7 mouse cellular contexts compared by ENCODE assay signal in genomic region chr7:126701070-126701469, GRCm38 (mm10). TPM values are rescaled to one million over a fixed set of nuclear protein-coding genes. Genes with fewer than 3 reads are reported as not detected.
DNase-seq lines count a peak whose midpoint lies in the region; ATAC-seq lines count a peak whose summit lies in the region.

No protein-coding gene starts in this region.

- H3K27me3 ChIP-seq in intestine, embryonic 16.5 days (replicated peaks; ENCODE audit: control insufficient read depth, insufficient read depth, low read length) = peaks cover 11% of the 10 kb centered on the region; the same call in 1 of the 2 replicates
- H3K27me3 ChIP-seq in midbrain, embryonic 11.5 days (ENCODE audit: control insufficient read depth, insufficient read depth, low read length) = peaks cover 11% of the 10 kb centered on the region

- H3K27ac ChIP-seq in intestine, embryonic 16.5 days (ENCODE audit: low read length) = no peak overlapping the region
- H3K27ac ChIP-seq in midbrain, embryonic 11.5 days (ENCODE audit: low read depth, low read length) = no peak overlapping the region

- peak; percentile 54 for ATAC-seq in intestine, embryonic 16.5 days
- ATAC-seq in midbrain, embryonic 11.5 days (ENCODE audit: low FRiP score) = peak; percentile 55

- peak overlapping the region; percentile 35 for H3K9ac ChIP-seq in intestine, embryonic 16.5 days (ENCODE audit: low read depth, low read length)
- peak overlapping the region; percentile 6; the same call in 1 of the 2 replicates for H3K9ac ChIP-seq in midbrain, embryonic 11.5 days (ENCODE audit: low read length)

- no peaks in the 10 kb centered on the region for H3K36me3 ChIP-seq in intestine, embryonic 16.5 days (ENCODE audit: control insufficient read depth, insufficient read depth, low read length)
- no peaks in the 10 kb centered on the region for H3K36me3 ChIP-seq in midbrain, embryonic 11.5 days (ENCODE audit: control insufficient read depth, insufficient read depth, low read length)

- no peaks in the 10 kb centered on the region for H3K9me3 ChIP-seq in intestine, embryonic 16.5 days (ENCODE audit: control insufficient read depth, low read length)
- no peaks in the 10 kb centered on the region for H3K9me3 ChIP-seq in midbrain, embryonic 11.5 days (ENCODE audit: control insufficient read depth, low read length)

- H3K4me3 ChIP-seq in intestine, embryonic 16.5 days (ENCODE audit: low read length) = peak overlapping the region; percentile 8; the same call in 1 of the 2 replicates
- H3K4me3 ChIP-seq in midbrain, embryonic 11.5 days (ENCODE audit: low read depth, low read length) = no peak overlapping the region

- peak; percentile 87 to 92 for DNase-seq in adrenal gland, adult 18-20 months (ENCODE audit: low spot score in 2 of 2)
- DNase-seq in embryo, embryonic 11 days = peak; percentile 94
- peak; percentile 76 to 87 for DNase-seq in gastrocnemius, postnatal 4 days (ENCODE audit: low spot score in 2 of 2)
- peak; percentile 91 for DNase-seq in left cerebral cortex, postnatal 4 days
- peak; percentile 99 for DNase-seq in midbrain, embryonic 11.5 days (ENCODE audit: low spot score, missing footprints)
- DNase-seq in right cerebral cortex, postnatal 4 days = peak; percentile 98

- intact Hi-C loops in left cerebral cortex, postnatal 4 days (cut with DNase I) = loop anchor here (5.0 kb wide), 1 partner anchor 56 kb away; the partner anchor contains the start of gene Mapk3

- WGBS in intestine, embryonic 16.5 days = 1% methylated on average over 11 of the region's 11 CpGs
- WGBS in midbrain, embryonic 11.5 days = under 1% methylated on average over 11 of the region's 11 CpGs

- peaks cover 25% of the 10 kb centered on the region for H3K4me1 ChIP-seq in intestine, embryonic 16.5 days (ENCODE audit: control insufficient read depth, insufficient read depth, low read length)
- H3K4me1 ChIP-seq in midbrain, embryonic 11.5 days (ENCODE audit: control insufficient read depth, insufficient read depth, low read length) = peaks cover 18% of the 10 kb centered on the region

- peak overlapping the region; percentile 41 for H3K4me2 ChIP-seq in intestine, embryonic 16.5 days (ENCODE audit: low read depth, low read length)
- peak overlapping the region; percentile 21; the same call in 1 of the 2 replicates for H3K4me2 ChIP-seq in midbrain, embryonic 11.5 days

RNA-seq across cellular contexts. Expression of gene Slx1b, which starts 5.5 kb away (rescaled TPM):
- 10 to 100 TPM in 1 of 2 experiments, 1 to 10 TPM in 1; 9.9 to 11.1 TPM for total RNA-seq in adrenal gland, adult 18-20 months (2021)
- total RNA-seq in gastrocnemius, postnatal 4 days (2021) = 1 to 10 TPM; 7.0 to 7.4 TPM
- polyA plus RNA-seq in intestine, embryonic 16.5 days (2015; fragmentation: Nextera tagmentation; extraction: Ambion mirVana) = 8.3 and 8.9 TPM in 2 replicates
- 10 to 100 TPM; 25.4 to 26.5 TPM for total RNA-seq in left cerebral cortex, postnatal 4 days (2021)
- polyA plus RNA-seq in midbrain, embryonic 11.5 days (2014; fragmentation: Nextera tagmentation; extraction: Ambion mirVana) = 10.2 and 10.3 TPM in 2 replicates

RNA-seq across cellular contexts. Expression of gene Bola2, which starts 5.9 kb away (rescaled TPM):
- 100 to 1,000 TPM in 1 of 2 experiments, 10 to 100 TPM in 1; 98.7 to 105 TPM for total RNA-seq in adrenal gland, adult 18-20 months (2021)
- total RNA-seq in gastrocnemius, postnatal 4 days (2021) = 10 to 100 TPM; 56.2 to 61.9 TPM
- 111 and 112 TPM in 2 replicates for polyA plus RNA-seq in intestine, embryonic 16.5 days (2015; fragmentation: Nextera tagmentation; extraction: Ambion mirVana)
- 100 to 1,000 TPM; 107 to 115 TPM for total RNA-seq in left cerebral cortex, postnatal 4 days (2021)
- 158 and 180 TPM in 2 replicates for polyA plus RNA-seq in midbrain, embryonic 11.5 days (2014; fragmentation: Nextera tagmentation; extraction: Ambion mirVana)

RNA-seq across cellular contexts. Expression of gene Coro1a, which starts 6.5 kb away (rescaled TPM):
- total RNA-seq in adrenal gland, adult 18-20 months (2021) = 10 to 100 TPM; 19.0 to 21.7 TPM
- total RNA-seq in gastrocnemius, postnatal 4 days (2021) = 10 to 100 TPM; 11.8 to 14.5 TPM
- 38.0 and 38.7 TPM in 2 replicates for polyA plus RNA-seq in intestine, embryonic 16.5 days (2015; fragmentation: Nextera tagmentation; extraction: Ambion mirVana)
- 100 to 1,000 TPM; 137 to 143 TPM for total RNA-seq in left cerebral cortex, postnatal 4 days (2021)
- polyA plus RNA-seq in midbrain, embryonic 11.5 days (2014; fragmentation: Nextera tagmentation; extraction: Ambion mirVana) = 46.2 TPM in 2 replicates

RNA-seq across cellular contexts. Expression of gene Sult1a1, which starts 24.8 kb away (rescaled TPM):
- total RNA-seq in adrenal gland, adult 18-20 months (2021) = 10 to 100 TPM; 48.0 to 52.5 TPM
- total RNA-seq in gastrocnemius, postnatal 4 days (2021) = 10 to 100 TPM; 13.1 to 14.2 TPM
- polyA plus RNA-seq in intestine, embryonic 16.5 days (2015; fragmentation: Nextera tagmentation; extraction: Ambion mirVana) = 7.5 and 7.6 TPM in 2 replicates
- total RNA-seq in left cerebral cortex, postnatal 4 days (2021) = 1 to 10 TPM; 2.9 to 3.1 TPM
- 0.10 and 0.69 TPM in 2 replicates for polyA plus RNA-seq in midbrain, embryonic 11.5 days (2014; fragmentation: Nextera tagmentation; extraction: Ambion mirVana)

RNA-seq across cellular contexts. Expression of gene Sgf29, which starts 52.0 kb away (rescaled TPM):
- 10 to 100 TPM; 39.6 to 50.1 TPM for total RNA-seq in adrenal gland, adult 18-20 months (2021)
- total RNA-seq in gastrocnemius, postnatal 4 days (2021) = 10 to 100 TPM; 27.7 to 31.8 TPM
- polyA plus RNA-seq in intestine, embryonic 16.5 days (2015; fragmentation: Nextera tagmentation; extraction: Ambion mirVana) = 42.7 and 49.8 TPM in 2 replicates
- total RNA-seq in left cerebral cortex, postnatal 4 days (2021) = 10 to 100 TPM; 49.9 to 53.0 TPM
- 44.4 and 49.4 TPM in 2 replicates for polyA plus RNA-seq in midbrain, embryonic 11.5 days (2014; fragmentation: Nextera tagmentation; extraction: Ambion mirVana)

Comparison
In these comparisons a context has a peak if more than half of its experiments do, and no peak if none do; other contexts are left out.
1. RNA of gene Coro1a, which starts 6.5 kb away (total RNA-seq): 137 to 143 TPM in left cerebral cortex, postnatal 4 days; 19.0 to 21.7 TPM in adrenal gland, adult 18-20 months and 11.8 to 14.5 TPM in gastrocnemius, postnatal 4 days; every median in the first group is over 4 times any median in the second.
2. Peak in every context shown above with its lines, with median percentiles within 50 percentile points of each other: DNase-seq.